Mouse (Mus musculus) kidney, adult 9 months (tissue): ENCODE measurements around the gene Brd2.

Source experiments
- DNase-seq: peaks from one replicate; pipeline ENCODE4 v3.0.0; 2022

Brd2 gene

GRCm38 (mm10) chr17:34110309-34110708 is 12.1 kb downstream of the Brd2 start:
- DNase-seq = no peak

GRCm38 (mm10) chr17:34109806-34110195 is 12.6 kb downstream of the Brd2 start:
- no peak for DNase-seq

- no peak for DNase-seq
These were observed 13.2 kb downstream of the Brd2 start for GRCm38 (mm10) chr17:34109038-34109805.

GRCm38 (mm10) chr17:34108460-34108859 is 14.0 kb downstream of the Brd2 start:
- no peak for DNase-seq

- DNase-seq = no peak
These were observed 15.1 kb downstream of the Brd2 start for GRCm38 (mm10) chr17:34107109-34107867.

- no peak for DNase-seq
These were observed 15.9 kb downstream of the Brd2 start for GRCm38 (mm10) chr17:34106555-34106954.

GRCm38 (mm10) chr17:34104804-34105203 is 17.6 kb downstream of the Brd2 start:
- DNase-seq = no peak

- no peak for DNase-seq
These were observed 19.6 kb downstream of the Brd2 start for GRCm38 (mm10) chr17:34102831-34103230.

- DNase-seq = peak; percentile 96
These were observed 20.8 kb downstream of the Brd2 start for GRCm38 (mm10) chr17:34101604-34102032.

- no peak for DNase-seq
These were observed 21.2 kb downstream of the Brd2 start for GRCm38 (mm10) chr17:34101185-34101584.

GRCm38 (mm10) chr17:34099531-34099930 is 22.9 kb downstream of the Brd2 start:
- peak; percentile 64 for DNase-seq

GRCm38 (mm10) chr17:34098709-34099479 is 23.5 kb downstream of the Brd2 start:
- no peak for DNase-seq

- no peak for DNase-seq
These were observed 25.2 kb downstream of the Brd2 start for GRCm38 (mm10) chr17:34097272-34097671.

- no peak for DNase-seq
These were observed 25.9 kb downstream of the Brd2 start for GRCm38 (mm10) chr17:34096497-34097010.

GRCm38 (mm10) chr17:34094283-34095035 is 28.0 kb downstream of the Brd2 start:
- DNase-seq = no peak

GRCm38 (mm10) chr17:34093199-34093874 is 29.1 kb downstream of the Brd2 start:
- DNase-seq = no peak

GRCm38 (mm10) chr17:34092197-34092875 is 30.1 kb downstream of the Brd2 start, which contains the start of gene H2-Oa:
H2-Oa (plus strand) TSS chr17:34092340.
- no peak for DNase-seq

- no peak for DNase-seq
These were observed 31.5 kb downstream of the Brd2 start for GRCm38 (mm10) chr17:34090923-34091322.

GRCm38 (mm10) chr17:34088124-34088523 is 34.3 kb downstream of the Brd2 start:
- no peak for DNase-seq

GRCm38 (mm10) chr17:34087386-34087785 is 35.0 kb downstream of the Brd2 start:
- no peak for DNase-seq

GRCm38 (mm10) chr17:34083104-34083503 is 39.3 kb downstream of the Brd2 start:
- no peak for DNase-seq
